Mouse (Mus musculus) liver, adult 2 months (tissue): ENCODE data around the gene Prpf8.

ENCODE experiments used
- CTCF ChIP-seq: fragments of 200-500 bp; IDR thresholded peaks from 2 replicates; pipeline ENCODE4 v1.5.1; 2011; ENCODE audit warnings: low read depth, low read length, control low read depth
- POLR2A ChIP-seq: fragments of 200-500 bp; IDR thresholded peaks from 2 replicates; pipeline ENCODE4 v1.6.1; 2011; ENCODE audit warnings: low read length, control low read depth; ENCODE audit not compliant: insufficient read depth; ENCODE audit errors: extremely low read depth

DNA sequence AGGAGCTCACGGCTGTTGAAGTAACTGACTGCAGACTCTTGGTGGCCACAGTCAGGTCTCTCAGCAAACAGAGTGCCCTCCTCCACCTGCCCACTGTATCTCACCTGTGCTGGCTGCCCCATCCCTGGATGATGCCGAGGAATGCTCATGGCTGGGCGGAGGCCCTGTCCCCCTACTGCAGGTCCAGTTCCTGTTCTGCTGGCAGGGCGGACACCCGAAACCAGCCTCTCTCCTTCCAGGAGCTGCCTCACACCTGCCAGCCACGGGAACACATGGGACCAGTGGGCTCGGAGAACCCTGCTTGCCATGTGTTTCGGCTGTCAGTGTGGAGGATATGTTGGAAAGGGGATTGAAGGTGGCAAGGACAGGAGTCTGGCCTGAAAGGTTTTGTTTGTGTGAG, 53.6 kb downstream of the Prpf8 start:
- no peak for TF ChIP-seq CTCF
- no peak for TF ChIP-seq POLR2A
